Mouse (Mus musculus): Measurements from ENCODE around the gene Foxd3.
"Not testable (repeated sequence)": the region's sequence is repeated elsewhere in the genome, so short reads cannot be mapped to it uniquely, and the experiment has no call there.

Foxd3 gene

DNA sequence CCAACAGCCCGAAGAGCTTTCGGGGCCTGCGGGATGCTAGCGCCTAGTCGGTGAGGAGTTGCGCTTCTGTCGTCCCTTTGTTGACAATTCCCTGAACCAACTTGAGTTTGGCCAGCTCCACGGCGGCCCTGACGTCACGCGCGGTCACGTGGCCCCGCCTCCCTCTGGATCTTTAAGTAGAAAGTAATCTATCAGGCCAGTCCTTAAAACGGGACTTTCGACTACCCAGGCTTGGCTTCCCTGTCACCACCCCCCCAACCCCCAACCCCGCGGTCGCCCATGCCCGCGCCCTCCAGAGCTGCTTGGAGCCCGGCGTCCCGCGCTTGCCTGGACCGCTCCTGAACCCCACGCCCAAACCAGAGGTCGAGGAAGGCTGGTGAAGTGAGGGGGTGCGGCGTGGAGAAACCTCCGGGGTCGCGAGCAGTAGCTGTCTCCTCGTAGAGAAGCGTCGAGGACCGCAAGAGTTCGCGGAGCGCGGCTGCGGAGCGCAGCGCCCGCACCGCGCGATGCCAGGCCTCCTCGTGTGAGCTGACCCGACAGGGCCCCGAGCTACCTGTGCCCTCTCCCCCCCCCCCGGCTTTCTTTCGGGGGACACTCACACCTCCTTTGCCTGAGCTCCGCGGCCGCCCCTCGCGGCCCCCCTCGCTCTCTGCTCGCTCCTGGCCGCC lies at the start of gene Foxd3:
TSS of gene Foxd3 (plus strand) at position 363 of the 668 bp plus-strand sequence.
- DNase-seq (ENCODE audit: low spot score in 2 of 2): peak in 1 of 2 experiments; percentile 16

DNA sequence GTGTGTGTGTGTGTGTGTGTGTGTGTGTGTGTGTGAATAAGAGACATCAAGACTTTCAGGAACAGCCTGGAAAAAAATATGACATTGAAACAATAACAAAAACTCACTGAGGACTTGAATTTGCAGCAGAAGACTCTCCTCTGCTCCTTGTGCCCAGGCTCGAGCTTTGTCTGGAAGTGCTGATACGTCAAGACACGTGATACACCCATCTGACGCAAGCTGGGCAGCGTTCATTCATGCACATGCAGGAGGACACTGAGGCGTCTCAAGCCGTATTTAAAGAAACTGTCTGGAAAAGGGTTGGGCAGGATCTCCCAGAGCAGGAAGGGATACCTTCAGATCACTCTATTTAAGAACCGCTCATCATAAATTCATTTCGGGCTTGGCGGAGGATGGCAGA lies 43.9 kb upstream of the Foxd3 start:
- DNase-seq (ENCODE audit: low spot score in 2 of 2): no peak

DNA sequence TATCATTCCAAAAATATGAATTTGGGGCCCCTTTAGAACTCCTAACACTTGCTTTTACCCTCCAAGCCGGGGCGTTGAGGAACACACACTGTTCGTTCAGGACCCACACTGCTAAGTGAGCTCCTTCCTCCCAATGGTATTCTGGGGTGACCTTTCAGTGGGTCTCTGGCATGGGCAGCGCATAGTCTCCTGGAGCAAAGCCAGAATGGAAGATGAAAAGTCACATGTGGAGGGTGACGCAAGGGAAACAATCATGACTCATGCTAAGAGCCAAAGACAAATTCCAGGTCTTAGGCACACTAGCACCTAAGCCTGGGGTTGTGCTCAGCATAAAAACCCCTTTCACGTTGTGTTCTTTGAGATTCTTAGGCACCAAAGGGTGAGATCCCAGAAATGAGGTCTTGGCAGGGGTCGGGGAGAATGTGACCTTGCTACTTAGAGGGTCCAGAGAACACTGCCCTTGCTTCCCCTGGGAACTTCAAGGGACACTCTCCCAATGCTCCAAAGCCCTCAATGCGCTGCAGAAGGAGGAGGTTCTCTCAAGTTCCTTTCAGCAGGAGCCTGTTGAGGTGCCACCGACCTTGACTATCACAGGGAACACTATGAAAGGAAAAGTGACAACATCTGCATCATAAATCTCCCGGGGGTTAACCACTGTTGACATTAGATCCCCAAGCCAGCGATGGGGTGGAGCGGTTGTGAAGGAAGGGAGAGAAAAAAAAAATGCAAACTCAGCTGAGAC lies 43.3 kb upstream of the Foxd3 start:
- DNase-seq (ENCODE audit: low spot score in 2 of 2): no peak

DNA sequence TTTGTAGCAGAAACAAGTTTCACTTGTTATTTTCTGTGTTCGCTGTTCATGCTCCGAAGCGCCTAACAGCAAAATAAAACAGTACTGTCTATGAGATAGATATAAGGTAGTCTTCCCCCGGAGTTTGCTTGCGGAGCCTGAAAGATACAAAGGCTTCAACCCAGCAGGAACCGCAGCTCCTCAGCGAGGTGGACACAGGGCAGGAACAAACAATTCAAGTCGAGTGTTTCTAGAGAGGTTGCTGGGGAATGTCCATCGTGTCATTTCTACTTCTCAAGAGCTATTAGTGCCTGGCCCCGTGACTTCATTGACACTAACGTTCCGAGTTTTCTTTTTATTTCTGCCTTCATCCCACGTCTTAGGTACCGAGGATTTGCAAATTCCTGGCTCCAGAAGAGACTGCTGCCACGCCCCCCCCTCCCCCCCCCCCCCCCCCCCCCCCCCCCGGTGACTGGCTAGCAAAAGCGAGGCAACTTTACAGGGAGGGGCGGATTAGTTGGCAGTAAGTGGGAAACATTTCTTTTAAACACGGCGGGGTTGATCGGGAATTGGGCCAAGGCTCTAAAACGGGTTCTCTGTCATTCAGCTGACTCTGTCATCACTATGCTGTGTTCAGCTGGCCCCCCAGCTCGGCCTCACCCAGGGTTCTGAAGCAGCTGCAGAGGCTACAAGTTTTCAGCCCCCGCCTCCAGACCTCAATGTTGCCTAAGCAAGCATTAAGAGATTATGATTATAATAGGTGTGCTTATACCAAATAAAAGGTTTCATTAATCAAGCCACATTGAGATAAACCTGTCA lies 29.9 kb upstream of the Foxd3 start:
- DNase-seq (ENCODE audit: low spot score in 2 of 2): no peak

DNA sequence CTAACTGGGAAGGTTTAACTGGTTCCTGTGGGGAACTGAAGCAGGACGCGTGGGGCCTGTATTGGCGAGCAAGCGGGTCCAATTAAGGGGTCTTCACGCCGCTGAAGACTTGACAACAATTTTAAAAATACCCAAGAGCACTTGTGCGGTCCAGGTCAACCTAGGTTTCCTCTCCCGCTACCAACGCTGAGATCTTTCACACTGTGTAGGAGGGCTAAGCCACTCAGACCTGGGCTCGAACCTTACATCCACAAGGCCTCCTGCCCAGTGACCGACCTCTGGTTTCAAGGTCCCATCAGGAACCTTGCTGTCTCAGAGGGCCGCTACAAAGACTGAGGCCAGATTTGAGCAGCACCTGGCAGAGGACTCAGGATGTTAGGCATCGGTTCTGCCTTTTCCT lies 29.0 kb upstream of the Foxd3 start:
- DNase-seq (ENCODE audit: low spot score in 2 of 2): no peak

DNA sequence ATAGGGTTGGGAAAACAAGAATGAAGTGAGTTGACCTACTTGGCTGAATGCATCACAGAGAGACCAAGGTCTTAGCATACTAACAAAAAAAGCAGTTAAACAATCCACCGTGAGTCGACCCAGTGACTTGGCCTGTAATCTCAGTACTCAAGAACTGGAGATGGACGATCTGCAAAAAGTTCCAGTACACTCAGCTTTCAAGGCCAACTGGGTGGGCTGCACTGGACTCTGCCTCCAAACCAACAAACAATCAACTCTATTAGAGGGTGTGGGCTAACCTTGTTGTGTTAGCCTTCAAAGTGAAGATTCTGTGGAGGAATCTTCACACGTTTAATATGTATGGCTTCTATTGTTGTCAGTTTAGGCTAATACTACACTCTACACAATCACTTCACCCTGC lies 20.1 kb upstream of the Foxd3 start:
- DNase-seq (ENCODE audit: low spot score in 2 of 2): no peak

DNA sequence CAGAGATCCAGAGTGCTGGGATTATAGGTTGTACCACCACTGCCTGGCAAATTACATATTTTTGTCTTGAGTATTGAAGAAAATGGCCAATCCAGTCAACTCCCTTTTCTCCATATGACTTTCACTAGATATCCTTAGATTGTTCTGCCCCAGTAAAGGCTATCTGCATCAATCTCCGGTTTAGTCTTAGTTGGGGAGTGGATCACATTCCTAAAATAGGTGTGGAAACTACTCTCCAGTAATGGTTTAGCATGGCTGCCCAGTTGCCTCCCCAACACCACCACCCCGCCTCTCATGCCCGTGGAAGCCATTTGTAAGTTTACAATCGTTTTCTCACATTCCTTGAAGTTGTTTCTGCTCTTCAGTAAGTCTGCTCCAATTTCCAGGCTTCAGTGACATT lies 19.4 kb upstream of the Foxd3 start:
- DNase-seq (ENCODE audit: low spot score in 2 of 2): no peak

DNA sequence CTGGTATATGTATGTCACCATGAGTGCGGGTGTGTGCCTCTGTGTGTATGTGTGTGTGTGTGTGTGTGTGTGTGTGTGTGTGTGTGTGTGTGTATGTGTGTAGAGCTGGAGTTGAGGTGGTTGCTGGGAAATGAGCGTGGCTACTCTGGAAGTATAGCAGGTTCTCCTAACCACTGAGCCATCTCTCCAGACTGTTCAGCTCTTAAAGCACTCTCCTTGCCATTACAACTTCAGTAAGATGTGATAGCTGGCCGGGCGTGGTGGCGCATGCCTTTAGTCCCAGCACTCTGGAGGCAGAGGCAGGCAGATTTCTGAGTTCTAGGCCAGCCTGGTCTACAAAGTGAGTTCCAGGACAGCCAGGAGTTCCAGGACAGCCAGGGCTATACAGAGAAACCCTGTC lies 15.5 kb upstream of the Foxd3 start:
- DNase-seq (ENCODE audit: low spot score in 2 of 2): not testable (repeated sequence)

DNA sequence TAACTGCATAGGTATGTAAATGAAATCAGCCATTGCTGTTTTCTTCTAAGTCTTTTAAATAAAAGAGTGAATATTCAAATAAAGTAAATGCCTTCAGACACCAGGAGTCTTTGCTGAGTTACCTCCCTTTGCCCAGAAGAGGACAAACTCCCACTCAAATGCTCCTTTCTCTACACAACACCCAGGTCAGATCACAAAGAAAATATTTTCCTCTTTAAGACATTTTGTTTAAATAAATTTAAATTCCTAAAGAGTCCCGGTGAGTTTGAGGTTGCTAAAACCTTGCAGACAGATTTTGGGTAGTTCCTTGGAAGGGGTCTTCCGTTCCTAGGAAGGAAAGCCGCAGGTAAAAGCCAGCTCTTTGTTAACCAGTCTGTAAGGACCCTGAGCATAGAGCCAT lies 14.2 kb upstream of the Foxd3 start:
- no peak for DNase-seq (ENCODE audit: low spot score in 2 of 2)

DNA sequence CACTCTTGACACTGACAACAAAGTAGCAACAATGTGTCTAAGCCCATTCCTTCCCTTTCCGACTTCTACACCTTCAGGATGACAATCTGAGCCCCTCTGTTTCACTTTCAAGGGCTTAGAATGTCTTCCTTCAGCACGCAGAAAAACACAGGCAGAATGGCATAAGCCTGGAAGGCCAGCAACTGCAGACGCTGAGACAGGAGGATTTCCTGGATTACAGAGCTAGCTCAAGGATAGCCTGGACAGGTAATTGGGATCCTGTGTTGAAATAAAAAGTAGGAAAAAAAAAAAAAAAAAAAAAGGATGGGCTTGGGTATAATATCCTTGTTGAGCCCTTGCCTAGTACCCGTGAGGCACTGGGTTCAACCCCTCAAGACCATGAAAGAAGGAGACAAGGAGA lies 10.5 kb upstream of the Foxd3 start:
- no peak for DNase-seq (ENCODE audit: low spot score in 2 of 2)

DNA sequence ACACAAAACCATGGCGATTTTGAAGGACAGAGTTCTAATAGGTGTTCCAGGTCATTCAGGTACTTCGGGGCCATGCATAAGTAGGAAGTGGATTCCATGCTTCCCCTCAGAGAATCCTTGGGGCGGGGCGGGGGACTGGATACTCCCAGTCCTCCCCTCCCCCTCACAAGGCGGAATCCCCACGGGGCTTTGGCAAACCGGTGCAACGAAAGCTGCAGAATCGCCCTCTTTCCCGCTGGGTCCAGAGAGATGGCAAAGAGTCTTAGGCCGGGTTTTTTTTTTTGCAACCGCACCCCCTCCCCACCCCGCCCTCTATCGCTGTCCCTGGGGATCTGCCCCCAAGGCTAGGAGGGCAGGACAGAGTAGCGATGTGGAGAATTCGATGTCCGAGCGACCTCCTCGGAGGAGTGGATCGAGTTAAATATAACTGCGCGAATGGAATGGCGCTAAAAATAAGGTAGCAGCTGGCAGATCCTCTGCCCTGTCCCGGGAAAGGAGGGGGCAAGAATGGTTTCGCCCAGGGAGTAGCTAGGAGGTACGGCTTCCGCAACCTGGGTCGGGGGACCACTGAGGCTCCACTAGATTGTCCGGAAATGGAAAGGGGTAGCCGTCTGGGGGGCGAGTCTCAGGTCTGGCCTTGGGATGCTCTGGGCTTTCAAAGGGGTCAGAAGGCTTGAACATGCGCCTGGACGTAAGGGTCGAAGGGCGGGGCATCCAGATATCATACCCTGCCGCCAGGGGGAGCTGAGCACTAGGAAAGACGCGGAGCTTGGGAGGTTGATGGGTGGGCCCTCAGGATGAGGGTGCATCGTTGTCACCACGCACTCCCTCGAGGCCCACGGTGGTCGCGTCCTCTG lies 5.8 kb upstream of the Foxd3 start:
- DNase-seq (ENCODE audit: low spot score in 2 of 2): no peak

DNA sequence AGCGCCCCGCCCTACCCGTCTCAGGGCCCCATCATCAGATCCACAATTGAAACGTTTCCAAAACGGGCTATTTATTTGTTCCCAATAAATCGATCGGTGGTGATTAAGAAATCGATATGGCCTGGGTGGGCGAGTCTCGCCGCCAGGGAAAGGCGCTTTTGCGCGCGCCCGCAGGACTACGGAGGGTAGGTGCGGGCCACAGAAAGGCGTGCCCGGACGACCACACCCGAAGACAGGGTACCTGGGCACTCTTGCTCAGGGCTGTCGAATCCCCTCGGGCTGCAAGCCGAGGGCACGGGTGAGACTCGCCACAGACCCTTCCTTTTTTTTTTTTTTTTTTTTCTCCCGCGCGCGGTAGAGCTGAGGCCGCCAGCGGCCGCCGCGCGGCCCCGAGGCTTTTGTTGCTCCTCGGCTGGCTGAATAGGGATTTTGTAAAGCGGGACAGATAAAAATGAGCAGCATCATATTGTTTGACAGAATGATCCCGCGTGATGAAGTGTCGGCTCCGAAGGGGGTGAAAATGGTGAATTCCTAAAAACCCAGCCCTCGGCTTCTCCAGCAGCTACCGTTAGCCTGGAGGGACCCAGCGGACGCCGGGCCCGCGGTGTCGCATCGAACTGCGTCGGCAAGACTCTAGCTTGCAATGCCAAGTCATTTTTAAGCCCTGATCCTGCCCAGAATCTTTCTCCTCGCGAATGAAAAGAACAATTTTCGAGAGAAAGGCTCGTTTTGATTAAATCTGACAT lies 5.0 kb upstream of the Foxd3 start:
- no peak for DNase-seq (ENCODE audit: low spot score in 2 of 2)

DNA sequence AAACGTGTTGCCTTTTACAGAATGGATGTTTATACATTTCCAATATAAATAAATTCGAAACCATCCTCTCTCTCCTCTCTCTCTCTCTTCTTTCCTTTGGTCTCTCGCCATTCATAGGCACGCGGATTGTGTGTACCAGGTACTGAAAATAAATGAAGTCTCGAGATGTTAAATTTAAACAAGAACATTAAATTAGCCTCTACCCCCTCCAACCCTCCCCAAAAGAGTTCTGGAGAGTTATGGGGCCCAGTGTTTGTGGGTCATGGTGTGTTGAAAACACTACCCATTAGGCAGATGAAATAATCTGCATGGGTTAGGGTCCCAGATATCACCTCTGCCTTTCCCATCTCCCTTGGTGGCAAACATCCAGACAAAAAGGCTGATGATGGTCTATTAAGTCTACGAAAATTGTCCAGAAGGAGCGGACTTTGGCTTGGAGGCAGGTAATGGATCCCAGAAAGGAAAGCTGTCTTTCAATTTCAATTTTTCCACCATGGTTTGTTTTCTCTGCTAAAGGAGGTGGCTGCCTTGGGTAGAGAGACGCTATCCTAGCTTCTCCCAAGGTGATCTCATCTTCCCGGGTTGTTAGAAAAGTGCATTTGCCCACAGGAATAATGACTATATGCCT lies 4.2 kb upstream of the Foxd3 start:
- DNase-seq (ENCODE audit: low spot score in 2 of 2): no peak

DNA sequence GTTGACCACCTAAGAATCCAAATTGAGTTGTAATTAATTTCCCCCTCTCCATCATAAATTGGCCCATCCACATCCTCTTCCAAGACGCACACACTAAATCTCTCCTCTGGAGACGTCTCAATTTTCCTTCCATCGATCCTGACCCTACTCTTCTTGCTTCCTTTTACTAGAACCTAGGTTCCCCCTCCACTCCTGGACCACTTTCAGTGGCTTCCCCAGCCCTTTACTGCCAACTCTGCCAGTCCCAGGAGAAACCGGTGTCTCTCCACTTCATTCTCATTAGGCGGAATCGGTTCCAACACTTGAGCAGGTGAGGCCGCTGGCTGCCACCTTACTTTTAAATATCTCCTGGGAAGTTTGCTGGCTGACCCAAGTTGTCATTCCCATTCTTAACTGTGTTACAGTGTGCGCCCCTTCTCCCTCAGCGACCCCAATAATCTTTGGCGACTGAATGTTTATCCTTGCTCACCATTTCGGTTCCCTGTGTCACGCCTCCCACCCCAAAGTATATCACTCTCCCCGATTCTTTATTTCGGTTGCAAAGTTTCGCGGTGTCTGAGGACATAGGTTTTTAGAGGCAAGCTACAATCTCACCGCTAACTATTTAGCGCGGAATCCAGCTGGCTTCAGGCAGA lies 3.4 kb upstream of the Foxd3 start:
- no peak for DNase-seq (ENCODE audit: low spot score in 2 of 2)

DNA sequence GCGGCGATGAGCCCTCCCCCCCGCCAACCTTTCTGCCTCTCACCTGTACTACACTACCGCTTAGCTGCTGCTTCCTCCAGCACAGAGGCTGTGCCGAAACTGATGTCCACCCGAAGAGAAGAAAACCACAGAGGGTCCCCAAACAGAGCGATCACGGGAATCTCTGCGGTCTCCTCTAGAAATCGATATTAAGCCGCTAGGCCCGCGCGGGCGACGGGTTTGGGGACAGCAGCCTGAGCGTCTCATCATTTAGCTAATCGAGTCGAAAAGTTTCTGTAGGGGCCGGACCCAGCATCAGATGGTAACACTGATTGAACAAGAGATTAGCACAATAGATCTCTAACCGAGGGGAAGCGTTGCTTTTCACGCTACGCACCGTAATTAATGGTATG lies 2.9 kb upstream of the Foxd3 start:
- no peak for DNase-seq (ENCODE audit: low spot score in 2 of 2)

DNA sequence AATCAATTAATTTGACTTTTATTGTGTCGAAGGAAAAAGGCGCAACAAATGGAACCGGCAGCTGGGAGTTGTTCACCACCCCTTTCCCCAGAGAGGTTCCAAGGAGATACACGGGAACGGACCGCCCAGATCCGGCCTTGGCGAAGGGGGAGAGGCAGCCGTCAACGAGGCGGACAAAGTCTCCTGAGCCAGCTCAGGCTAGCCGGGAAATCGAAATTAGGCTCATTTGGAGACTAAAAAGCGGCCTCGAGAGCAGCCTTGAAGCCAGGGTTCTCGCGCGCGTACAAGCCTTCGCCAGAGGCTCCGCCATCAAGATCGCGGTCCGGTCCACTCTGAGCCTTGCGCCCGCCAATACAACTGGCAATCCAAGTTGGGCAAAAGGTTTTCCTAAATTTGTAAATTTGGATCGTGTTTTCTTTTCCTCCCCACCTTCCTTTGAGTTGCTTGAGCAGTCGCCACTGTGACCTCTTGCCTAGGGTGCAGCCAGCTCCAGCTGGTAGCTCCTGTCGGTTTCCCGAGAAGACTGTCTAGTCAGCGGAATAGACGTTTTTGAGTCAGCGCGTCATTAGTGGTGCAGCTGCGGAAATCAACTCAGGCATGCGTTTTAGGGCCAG lies 2.4 kb upstream of the Foxd3 start:
- DNase-seq (ENCODE audit: low spot score in 2 of 2): peak in 1 of 2 experiments; percentile 16

DNA sequence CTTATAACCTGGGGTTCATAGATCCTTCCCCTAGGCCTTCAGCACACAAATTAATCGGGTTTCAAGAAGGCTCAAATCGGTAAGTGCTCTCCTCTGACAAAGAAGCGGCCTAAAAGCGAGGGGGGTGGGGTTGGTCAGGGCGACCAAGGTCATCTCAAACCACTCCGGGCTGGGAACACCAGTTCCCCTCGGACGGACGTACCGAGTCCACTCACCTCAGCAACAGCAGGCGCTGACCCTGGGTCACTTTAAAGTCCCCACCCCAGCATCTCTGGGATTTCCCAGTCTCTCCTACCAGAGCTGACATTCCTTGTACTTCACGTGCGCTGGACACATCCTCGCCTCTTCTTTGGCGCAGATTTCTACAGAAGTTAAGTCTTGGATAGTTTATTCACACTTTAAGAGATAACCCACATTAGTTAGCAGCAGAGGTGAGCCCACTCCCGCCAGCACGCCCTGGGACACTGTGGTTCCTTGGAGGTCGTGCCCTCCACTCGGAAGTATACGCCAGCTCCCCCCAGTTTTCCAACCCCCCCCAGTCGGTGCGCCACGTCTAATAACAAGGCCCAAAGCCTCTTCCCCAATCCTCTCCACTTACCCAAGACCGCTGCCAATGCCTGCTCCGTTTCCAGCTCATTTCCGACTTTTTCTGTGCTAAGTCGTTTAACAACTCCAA lies 1.3 kb upstream of the Foxd3 start:
- no peak for DNase-seq (ENCODE audit: low spot score in 2 of 2)

DNA sequence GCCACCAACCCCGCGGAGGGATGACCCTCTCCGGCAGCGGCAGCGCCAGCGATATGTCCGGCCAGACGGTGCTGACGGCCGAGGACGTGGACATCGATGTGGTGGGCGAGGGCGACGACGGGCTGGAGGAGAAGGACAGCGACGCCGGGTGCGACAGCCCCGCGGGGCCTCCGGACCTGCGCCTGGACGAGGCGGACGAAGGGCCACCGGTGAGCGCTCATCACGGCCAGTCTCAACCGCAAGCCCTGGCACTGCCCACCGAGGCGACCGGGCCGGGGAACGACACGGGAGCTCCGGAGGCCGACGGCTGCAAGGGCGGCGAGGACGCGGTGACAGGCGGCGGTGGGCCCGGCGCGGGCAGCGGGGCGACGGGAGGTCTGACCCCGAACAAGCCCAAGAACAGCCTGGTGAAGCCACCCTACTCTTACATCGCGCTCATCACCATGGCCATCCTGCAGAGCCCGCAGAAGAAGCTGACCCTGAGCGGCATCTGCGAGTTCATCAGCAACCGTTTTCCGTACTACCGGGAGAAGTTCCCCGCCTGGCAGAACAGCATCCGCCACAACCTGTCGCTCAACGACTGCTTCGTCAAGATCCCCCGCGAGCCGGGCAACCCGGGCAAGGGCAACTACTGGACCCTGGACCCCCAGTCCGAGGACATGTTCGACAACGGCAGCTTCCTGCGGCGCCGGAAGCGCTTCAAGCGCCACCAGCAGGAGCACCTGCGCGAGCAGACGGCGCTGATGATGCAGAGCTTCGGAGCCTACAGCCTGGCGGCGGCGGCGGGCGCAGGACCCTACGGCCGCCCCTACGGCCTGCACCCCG lies 718 bp downstream of the Foxd3 start:
- peak in 1 of 2 experiments; percentile 19 for DNase-seq (ENCODE audit: low spot score in 2 of 2)
